Mouse (Mus musculus): Measurements from ENCODE around the gene Gm7029.

Gm7029 gene

DNA sequence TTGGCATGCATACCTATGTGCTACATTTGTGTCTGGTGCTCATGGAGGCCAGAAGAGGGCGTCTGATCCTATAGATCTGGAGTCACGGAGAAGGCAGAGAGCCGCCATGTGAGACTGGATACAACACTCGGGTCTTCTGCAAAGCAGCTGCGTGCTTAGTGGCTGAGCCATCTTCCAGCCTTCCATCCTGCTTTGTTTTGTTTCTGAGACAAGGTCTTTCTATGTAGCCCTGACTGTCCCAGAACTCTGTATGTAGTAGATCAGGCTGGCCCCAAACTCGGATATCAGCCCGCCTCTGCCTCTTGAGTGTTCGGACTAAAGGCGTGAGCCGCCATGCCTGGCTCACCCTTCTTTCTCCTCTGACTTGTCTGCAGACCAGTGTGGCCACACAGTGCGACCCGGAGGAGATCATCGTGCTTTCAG, 41.3 kb downstream of the Gm7029 start:
- no peak for DNase-seq

DNA sequence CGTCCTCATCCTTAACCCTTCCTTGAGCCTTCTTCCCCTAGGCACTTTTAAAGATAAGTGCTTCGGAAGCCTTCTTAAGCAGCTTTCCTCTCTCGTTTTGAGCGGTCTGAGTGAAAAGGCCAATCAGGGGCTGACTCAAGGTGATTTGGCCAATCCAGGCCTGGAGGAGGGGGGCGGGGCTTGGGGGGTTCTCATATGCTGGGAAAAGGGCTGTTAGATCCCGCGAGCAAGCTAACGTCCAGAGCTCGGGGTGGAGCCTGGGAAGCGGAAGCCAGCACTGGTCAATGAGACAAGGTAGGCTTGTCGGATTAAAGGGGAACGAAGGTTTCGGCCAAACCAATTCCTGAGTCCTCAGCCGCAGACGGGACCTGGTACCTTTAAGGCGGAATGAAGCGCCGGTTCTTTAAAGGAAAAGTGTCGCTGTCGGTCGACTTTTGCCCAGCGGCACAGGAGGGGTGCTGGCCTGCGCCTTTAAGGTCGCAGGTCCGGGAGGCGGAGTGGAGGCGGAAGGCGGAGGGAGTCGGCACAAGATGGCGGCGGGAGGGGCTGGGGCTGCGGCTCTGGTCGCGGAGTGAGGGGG, 42.1 kb downstream of the Gm7029 start, which contains the start of the genes Tapbp and Zbtb22:
Gene Tapbp, plus strand, starts transcription at position 229 of the 580 bp plus-strand sequence.
Gene Zbtb22, plus strand, starts transcription at position 234 of the 580 bp plus-strand sequence.
- peak; percentile 98 for DNase-seq

DNA sequence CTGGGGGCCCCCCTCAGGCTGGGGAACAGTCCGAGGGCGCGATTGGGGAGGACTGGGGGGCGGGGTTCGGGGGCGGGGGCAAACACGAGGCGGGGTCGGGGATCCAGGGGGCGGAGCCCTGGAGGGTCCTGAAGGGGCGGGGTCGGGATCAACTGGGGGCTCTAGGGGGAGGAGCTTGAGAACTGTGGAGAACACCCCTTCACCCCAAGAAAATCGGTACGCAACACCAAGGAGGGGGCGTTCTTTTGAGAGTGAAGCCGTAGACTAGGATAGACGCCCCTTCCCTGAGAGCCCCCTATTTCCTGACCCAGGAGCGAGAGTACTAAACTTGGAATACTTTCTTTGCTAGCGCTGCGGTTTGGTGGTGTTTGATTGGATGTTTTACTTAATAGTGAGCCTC, 42.7 kb downstream of the Gm7029 start:
- DNase-seq, result no peak

DNA sequence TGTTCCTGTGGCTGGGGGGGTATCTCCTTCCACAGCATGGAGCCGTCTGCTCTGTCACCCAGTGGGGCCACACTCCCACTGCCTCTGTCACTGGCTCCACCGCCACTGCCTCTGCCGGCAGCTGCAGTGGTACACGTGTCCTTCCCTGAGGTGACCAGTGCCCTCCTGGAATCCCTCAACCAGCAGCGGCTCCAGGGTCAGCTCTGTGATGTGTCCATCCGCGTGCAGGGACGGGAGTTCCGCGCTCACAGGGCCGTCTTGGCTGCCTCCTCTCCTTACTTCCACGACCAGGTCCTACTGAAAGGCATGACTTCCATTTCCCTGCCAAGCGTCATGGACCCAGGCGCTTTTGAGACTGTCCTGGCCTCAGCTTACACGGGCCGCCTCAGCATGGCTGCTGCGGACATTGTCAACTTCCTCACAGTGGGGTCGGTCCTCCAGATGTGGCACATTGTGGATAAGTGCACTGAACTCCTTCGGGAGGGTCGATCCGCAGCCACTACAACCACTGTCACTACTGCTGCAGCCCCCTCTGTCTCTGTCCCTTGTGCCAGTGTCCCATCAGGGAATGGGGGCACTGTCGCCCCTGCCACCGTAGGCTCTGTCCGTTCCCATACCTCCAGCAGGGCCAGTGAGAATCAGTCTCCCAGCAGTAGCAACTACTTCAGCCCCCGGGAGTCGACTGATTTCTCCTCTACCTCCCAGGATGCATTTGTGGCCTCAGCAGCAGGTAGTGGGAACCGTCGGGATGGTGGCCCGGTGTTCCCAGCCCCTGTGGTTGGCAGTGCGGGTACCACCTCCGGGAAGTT, 43.4 kb downstream of the Gm7029 start:
- peak; percentile 42 for DNase-seq

DNA sequence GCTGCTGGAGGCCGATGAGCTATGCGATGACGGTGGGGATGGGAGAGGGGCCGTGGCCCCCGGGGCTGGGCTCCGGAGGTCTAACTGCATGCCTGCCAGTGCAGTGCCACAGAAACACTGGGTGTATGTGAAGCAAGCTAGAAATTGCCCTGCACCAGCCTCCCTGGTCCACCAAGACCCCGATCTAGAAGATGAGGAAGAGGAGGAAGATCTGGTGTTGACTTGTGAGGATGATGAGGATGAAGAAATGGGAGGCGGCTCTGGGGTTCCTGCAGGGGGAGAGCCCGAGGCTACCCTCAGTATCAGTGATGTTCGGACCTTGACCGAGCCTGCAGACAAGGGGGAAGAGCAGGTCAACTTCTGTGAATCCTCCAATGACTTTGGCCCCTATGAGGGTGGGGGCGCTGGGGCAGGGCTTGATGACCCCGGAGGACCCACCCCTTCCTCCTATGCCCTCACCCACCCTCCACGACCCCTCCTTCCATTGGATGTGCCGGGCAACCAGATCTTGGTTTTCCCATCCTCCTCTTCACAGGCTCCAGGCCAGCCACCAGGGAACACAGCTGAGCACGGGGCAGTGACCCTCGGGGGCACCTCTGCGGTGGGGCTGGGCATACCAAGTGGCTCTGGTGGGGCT, 44.1 kb downstream of the Gm7029 start:
- no peak for DNase-seq

DNA sequence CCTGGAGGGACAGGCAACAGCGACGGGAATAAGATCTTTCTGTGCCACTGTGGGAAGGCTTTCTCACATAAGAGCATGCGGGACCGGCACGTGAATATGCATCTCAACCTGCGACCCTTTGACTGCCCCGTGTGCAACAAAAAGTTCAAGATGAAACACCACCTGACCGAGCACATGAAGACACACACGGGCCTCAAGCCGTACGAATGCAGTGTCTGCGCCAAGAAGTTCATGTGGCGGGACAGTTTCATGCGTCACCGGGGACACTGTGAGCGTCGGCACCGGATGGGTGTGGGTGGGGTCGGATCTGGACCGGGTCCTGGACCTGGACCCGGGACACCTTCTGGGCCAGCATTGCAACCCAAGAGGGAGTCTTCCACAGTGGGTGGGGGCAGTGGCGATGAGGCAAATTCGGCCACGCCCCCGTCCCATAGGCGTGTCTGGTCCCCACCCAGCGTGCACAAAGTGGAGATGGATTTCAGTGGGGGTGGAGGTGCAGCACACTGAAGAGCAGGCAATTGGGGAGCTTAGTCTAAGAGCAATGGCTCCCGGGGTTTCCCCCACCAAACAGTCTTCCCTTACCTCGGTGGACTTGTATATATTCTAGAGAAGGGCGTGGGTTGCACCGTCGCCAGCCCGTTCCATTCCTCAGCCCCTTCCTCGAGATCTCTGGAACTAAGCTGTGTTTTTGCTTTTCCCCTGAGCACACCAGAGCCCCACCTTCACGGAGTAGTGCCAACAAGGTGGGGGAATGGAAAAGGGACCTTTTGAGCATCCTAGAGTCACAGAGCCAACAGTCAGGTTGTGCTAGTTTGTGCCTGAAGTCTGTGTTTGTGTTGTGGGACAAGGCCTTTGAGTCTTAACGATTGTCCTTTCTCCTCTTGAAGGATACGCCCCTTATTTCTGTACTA, 44.9 kb downstream of the Gm7029 start:
- peak; percentile 49 for DNase-seq

DNA sequence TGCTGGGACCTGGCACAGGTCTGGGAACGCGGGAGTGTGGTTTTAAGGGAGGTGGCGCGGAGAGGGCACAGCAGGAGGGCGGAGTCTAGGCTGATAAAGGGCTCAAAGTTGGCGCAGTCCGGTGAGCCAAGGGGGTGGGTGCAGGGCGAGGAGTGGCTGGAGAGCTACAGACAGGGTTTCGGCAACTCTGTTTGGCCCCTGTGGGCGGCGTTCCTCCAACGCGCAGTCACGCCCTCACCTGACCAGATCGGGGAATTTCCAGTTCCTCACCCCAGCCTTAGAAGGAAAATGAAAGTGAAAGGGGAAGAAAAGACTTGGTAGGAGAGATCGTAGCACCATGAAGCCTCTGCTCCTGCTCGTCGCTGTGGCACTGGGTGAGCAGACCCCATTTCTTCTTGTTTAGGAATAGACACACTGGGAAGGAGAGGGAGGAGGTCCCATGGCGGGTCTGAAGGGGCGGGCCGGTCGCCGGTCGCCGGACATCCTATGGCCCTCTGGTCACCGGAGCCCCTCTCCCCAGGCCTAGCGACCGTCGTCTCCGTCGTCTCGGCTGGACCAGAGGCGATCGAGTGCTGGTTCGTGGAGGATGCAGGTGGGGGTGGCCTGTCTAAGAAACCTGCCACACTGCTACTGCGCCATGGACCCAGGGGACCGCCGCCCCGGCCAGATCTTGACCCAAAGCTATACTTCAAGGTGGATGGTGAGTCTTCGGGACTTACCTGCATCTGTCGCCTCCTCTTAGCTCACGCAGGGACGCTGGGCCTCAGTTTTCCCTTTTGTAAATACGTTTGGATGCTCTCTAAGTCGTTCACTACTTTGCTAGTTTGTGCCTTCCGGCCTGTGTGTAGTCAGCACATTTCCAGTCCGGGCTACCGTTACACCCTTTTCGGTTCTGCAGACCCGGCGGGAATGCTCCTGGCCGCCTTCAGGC, 46.0 kb downstream of the Gm7029 start:
- peak; percentile 87 for DNase-seq

DNA sequence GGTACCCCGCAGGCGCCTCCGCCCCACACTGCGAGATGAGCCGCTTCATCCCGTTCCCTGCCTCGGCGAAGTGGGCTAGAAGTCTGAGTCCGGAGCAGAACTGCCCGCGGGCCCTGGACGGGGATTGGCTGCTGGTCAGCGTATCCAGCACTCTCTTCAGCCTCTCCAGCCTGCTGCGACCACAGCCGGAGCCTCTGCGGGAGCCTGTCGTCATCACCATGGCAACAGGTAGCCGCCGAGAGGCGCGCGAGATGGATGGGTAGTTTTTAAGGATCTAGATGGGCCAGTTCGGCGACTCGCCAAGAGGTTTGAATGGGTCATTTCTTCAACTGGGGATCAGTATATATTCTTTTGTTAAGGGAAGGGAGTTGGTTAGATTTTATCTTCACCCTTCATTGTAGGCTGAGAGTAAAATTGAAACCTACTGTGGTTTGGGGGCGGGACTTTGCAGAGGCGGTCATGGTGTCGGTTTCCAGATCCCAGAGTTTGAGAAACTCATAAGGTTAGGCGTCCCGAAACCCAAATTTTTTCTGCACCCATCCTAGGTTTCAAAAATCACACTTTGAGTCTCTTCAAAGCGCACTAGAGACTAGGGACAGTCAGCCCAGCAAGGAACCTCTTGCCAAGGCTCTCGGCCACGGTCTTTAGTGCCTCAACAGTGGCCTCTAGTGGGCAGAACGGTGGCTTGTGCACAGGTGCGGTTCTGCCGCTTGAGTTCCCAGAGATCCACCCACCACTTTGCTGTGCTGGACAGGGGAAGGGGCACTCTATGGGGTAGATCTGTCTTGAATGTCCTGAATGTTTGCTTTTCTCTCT, 46.9 kb downstream of the Gm7029 start:
- DNase-seq, result peak; percentile 93

DNA sequence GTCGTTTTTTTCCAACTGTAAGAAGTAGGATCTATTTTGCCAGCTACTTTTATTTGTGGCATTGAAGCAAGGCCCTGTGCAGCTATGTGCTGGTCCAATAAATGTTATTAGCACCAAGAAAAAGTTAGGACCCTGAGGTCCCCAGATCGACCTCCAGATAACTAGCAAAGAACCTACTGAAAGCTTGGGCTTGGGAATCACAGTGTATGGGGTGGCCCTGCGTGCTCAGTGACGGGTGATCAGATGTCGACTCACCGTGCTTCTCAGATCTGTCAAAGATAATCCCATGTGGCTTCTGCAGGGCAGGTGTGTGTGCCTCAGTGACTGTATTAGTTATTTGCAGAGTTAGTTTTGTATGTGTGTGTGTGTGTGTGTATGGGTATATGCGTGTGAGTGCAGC, 47.7 kb downstream of the Gm7029 start:
- DNase-seq, result no peak
